Mouse (Mus musculus) erythroblast, embryonic 14.5 days (primary cell): ENCODE data around the gene Hpn.

Experiments used
- GATA1 ChIP-seq: IDR thresholded peaks from 2 replicates; pipeline ENCODE4 v1.6.1; 2012; ENCODE audit warnings: low read length, inconsistent platforms, mixed read lengths
- TAL1 ChIP-seq: IDR thresholded peaks from 3 replicates; pipeline ENCODE4 v1.6.1; 2012; ENCODE audit warnings: low read length, inconsistent platforms, mixed read lengths

DNA sequence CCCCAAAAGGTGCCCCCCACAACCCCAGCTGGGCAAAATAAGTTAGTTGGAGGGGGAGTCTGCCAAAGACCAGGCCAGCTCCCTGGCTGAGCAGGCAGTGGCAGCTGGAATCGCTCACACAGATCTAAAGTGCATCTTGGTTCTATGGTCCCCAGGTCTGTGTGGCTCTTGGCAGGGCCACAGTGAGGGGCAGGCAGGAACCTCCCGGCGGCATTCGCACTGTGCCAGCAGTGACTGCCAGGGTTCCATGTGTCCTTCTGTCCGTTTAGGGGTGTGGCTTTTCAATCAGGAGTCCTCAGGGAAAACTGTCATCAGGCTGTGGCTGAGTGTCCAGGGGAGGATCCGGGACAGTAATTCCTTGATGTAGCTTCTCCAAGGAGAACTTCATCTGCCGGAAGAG is 15.1 kb upstream of the Hpn start:
- TF ChIP-seq TAL1 (no peak), GATA1 (no peak)
